Mouse (Mus musculus) liver, adult (tissue): ENCODE data around the gene Tmem170.

ENCODE experiments used
- GATA4 ChIP-seq: IDR thresholded peaks from 2 replicates; pipeline ENCODE4 v1.6.1; 2014; ENCODE audit warnings: mild to moderate bottlenecking, low read length; ENCODE audit not compliant: insufficient replicate concordance

Tmem170 gene

DNA sequence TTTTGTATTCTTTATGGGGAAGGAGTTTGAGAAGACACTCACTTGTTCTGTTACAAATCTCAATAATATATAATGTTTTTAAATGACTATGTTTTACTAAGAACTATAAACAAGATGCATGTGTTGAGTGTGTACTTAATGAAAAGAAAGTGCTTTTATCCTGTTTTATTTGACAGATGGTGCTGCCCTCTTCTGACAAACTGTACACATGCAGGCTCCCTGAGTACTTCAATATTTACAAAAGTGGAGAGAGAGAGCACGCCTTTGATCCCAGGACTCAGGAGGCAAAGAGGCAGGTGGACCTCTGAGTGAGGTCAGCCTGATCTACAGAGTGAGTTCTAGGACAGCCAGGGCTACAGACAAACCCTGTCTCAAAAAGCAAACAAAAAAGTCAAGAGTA, 41.0 kb downstream of the Tmem170 start:
- TF ChIP-seq GATA4, result no peak

DNA sequence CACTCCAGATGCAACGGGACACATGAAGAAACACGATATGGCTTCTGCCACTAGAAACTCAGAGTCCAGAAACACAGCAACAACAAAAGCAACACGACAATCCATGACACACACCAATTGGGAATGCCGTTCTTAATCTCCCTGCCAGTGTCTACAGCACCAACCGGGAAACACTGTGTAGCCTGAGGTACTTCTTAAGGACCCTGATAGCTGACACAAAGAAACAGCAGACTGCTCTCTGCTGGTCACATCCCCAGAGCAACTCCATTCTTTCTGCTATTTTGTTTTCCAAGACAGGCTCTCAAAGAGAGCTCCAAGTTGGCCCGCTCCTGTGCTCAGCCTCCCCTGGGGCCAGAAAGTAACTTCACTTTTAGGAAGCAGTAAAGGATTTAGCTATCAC, 42.5 kb downstream of the Tmem170 start:
- no peak for TF ChIP-seq GATA4

DNA sequence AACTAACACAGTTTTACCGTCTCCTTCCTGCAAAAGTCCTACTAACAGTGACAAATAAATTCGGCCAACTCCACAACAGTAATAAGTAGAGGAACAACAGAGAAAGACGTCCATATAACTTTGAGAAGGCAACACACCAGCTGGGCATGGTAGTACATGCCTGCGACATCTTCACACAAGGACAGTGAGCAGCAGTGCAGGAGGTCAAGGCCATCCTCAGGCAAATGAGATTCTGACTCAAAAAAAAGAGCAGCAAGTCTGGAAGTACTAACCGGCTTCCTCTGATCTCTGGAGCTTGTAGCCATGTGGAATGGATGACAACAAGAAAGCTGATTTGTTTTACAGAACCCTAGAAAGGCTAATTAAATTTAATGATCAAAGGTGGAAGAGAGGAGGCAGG, 43.6 kb downstream of the Tmem170 start:
- TF ChIP-seq GATA4, result no peak

DNA sequence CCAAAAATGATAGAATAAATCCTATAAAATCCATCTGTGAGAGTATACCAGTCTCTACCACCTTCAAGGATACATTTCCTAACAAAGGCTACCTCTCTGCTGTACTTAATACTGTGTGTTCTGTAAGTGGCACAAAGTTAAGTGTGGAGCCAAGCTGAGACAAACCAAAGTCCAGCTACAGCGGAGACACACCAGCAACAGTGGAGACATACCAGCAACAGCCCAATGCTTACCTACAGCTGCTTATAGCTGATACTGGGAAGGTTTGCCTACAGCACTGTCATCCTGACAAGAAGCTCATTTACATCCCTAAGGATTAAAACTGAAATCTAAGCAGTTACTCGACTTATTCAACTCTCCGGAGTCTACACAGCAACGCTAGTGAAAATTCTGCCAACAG, 44.6 kb downstream of the Tmem170 start:
- no peak for TF ChIP-seq GATA4

DNA sequence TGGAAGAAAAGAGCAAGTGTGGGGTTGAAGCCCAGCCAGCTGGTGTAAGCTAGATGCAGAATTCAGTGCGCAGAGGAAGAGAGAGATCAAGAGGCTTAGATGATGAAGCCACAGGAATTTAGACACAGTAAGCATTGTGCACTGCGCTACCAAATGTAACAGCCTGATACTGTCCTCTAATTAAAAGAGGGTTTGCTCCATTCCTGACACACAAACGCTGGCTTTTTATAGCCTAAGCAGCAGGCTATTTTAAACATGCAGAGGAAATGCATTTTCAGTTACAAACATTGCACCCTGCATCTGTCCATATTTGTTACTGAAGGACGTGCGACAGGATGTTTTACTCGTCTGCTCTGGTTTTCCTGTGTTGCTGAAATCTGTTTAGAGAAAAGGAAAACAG, 48.0 kb downstream of the Tmem170 start:
- TF ChIP-seq GATA4, result no peak

DNA sequence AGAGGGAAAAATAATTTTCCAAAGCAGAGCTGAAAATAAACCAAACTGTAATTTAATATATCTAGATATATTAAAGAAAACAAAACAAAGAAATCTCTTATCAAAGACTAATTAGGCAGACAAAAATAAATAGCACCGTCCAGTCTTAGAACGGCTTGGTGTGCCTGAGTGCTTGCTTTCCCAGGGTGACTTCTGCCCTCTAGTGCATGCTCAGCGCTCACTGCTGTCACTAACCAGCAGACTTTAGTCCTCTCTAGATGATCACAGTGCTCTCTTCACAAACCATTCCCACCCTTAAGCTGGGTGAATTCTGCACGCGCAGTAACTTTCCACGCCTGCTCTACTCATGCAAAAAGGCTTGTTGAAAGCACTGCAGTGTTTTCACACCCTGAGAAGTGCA, 51.3 kb downstream of the Tmem170 start:
- TF ChIP-seq GATA4, result no peak

DNA sequence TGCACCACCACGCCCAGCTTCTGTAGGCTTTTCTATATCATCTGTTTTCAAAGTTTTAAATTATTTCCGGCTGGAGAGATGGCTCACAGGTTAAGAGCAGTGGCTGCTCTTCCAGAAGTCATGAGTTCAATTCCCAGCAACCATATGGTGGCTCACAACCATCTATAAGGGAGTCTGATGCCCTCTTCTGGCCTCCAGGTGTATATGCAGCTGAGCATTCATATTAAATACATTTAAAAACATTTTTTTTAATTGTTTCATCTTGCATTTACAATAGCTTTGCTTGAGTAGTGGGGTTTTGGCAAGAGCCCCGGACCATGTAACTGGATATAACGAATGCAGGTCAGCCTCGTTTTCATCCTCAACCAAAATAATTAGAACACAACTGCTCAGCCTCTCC, 52.2 kb downstream of the Tmem170 start:
- TF ChIP-seq GATA4, result no peak

DNA sequence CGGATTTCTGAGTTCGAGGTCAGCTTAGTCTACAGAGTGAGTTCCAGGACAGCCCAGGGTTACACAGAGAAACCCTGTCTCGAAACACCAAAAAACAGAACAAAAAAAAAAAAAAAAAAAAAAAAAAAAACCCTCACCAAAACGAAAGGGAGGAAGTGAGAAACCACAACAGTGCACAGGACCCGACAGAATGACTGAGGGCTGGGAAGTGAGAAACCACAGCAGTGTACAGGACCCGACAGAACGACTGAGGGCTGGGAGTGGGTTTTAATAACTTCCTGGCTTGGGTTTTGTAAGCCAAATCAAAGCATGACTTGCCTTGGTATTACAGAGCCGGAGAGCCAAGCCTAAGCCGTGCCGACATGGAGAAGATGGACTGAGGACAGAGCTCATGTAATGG, 55.4 kb downstream of the Tmem170 start:
- no peak for TF ChIP-seq GATA4

DNA sequence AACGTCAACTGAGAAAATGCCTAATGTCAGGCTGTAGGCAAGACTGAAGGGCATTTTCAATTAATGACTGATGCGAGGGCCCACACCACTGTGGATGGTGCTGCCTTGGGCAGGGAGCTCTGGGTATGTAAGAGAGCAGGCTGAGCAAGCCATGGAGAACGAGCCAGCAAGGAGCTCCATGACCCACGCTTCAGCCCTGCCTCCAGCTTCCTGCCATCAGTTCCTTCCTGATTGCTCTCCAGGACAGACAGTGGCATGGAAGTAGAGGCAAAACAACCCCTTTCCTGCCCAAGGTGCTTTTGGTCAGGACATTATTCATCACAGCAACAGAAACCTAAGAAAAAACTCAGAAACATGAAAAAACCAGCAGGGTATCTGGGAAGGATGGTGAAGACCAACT, 55.9 kb downstream of the Tmem170 start:
- TF ChIP-seq GATA4, result no peak

DNA sequence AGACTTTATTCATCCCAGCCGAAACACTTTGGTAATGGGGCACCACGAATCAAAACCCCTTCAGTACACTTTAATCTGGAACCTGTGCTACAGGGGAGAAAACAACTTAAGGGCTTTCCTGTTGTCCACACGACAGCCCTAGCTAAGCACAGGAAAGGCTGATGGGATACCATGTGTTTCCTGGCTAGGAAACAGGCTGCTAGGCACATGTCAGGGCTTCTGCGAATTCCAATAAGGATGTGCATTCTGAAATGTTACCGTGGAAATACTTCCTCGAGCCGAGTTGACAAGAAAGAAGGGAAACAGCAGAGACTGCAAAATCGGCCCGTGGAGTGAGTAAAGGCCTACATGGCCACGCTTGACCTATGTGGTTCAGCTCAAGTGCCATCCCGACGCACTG, 56.5 kb downstream of the Tmem170 start:
- no peak for TF ChIP-seq GATA4

DNA sequence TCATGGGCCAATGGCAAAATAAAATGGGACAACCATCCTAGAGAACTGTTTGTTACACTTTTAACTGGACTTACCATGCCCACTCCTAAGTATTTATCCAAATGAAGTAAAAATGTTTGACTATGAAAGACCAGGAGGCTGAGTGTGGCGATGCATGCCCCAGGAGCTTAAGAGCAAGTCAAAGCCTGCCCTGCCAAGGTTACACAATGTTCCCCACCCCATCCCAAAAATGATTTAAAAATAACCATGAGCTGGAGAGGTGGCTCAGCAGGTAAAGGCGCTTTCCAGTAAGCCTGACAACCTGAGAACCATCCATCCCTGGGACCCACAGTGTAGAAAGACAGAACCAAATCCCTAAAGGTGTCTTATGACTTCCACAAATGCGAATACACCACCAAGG, 58.0 kb downstream of the Tmem170 start:
- TF ChIP-seq GATA4, result no peak

DNA sequence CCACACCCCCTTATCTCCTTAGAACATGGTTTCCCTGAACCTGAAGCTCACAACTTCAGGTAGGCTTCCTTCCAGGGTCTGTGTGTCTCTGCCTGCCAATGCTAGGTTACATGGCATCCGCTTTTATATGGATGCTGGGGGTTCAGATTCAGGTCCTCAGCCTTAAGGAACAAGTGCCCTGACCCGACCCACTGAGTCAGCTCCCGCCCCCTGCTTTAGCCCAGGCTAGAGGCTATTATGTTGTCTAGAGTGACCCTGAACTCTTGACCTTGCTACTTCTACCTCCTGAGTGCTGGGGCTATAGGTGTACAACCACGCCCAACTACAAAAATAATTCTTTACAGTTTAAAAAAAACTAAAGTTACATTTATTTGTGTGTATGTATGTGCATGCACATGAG, 61.5 kb downstream of the Tmem170 start:
- TF ChIP-seq GATA4, result no peak

DNA sequence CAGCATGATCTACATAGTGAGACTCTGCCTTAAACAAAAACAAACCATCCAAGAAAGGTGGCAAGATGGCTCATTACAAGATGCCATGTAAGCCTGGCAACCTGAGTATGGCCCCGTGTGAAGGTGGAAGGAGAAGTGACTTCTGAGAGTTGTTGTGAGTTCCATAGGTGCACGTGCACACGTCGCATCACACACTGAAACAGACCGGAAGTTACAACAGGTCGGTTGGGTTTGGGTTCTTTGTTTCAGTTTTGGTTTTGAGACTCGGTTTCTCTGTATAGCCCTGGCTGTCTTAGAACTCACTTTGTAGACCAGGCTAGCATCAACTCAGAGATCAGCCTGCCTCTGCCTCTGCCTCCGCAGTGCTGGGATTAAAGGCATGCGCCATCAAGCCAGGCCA, 62.7 kb downstream of the Tmem170 start:
- TF ChIP-seq GATA4, result no peak
